Mouse (Mus musculus) heart, embryonic 16.5 days (tissue): ENCODE measurements at regions not wholly inside any gene's neighbourhood (a gene's known extent, or its start where the extent isn't known, plus 50 kb on each side); places are given as distances from the start of the nearest gene placed in this dataset.
A peak's percentile ranks its signal among the peaks of the same experiment; 100 is the strongest.

Experiments used
- ATAC-seq: fragments of 200-750 bp; cut with Nextera tagmentation; replicated peaks from 2 replicates; pipeline ENCODE4 v1.8.0; 2017; ENCODE audit warnings: moderate number of reproducible peaks; ENCODE audit not compliant: insufficient read depth, low FRiP score; ENCODE audit errors: extremely low read depth
- H3K27ac ChIP-seq: fragments of 300-500 bp; sonication (generic); 2 replicates; pipeline ENCODE4 v1.5.1; 2014; ENCODE audit warnings: mild to moderate bottlenecking, low read length, control low read depth, moderate library complexity
- H3K27me3 ChIP-seq: fragments of 300-500 bp; sonication (generic); 2 replicates; pipeline ENCODE4 v1.6.1; 2014; ENCODE audit warnings: low read length, mixed read lengths; ENCODE audit not compliant: control insufficient read depth, insufficient read depth
- H3K36me3 ChIP-seq: fragments of 300-500 bp; sonication (generic); 2 replicates; pipeline ENCODE4 v1.6.1; 2014; ENCODE audit not compliant: control insufficient read depth, insufficient read depth
- H3K4me1 ChIP-seq: fragments of 300-500 bp; sonication (generic); 2 replicates; pipeline ENCODE4 v1.6.1; 2014; ENCODE audit warnings: low read length, mixed read lengths; ENCODE audit not compliant: control insufficient read depth, insufficient read depth
- H3K4me2 ChIP-seq: fragments of 300-500 bp; sonication (generic); 2 replicates; pipeline ENCODE4 v1.6.1; 2014; ENCODE audit warnings: low read depth, mild to moderate bottlenecking, control low read depth, low read length
- H3K4me3 ChIP-seq: fragments of 300-500 bp; sonication (generic); 2 replicates; pipeline ENCODE4 v1.5.1; 2014; ENCODE audit warnings: mild to moderate bottlenecking, control low read depth, low read length
- H3K9ac ChIP-seq: fragments of 300-500 bp; sonication (generic); 2 replicates; pipeline ENCODE4 v1.6.1; 2014; ENCODE audit warnings: low read length, control low read depth
- H3K9me3 ChIP-seq: fragments of 300-500 bp; sonication (generic); replicated peaks from 2 replicates; pipeline ENCODE4 v1.6.1; 2016; ENCODE audit warnings: low read length; ENCODE audit not compliant: control insufficient read depth
- WGBS: fragments of 180-500 bp; shearing (Covaris S2); extraction: QIAGEN DNeasy Blood & Tissue Kit; methylation state at CpG from one replicate; pipeline ENCODE4 v1.1.7; 2014; 5-methylcytosine and 5-hydroxymethylcytosine counted together

GRCm38 (mm10) chr16:95831566-95832345 is 129.9 kb downstream of the Ets2 start:
- 36% methylated on average over 11 of the region's 11 CpGs for WGBS
- H3K9me3 ChIP-seq: 0 out of 2 replicates have a peak, but pooled peaks cover 2% of the 10 kb centered on the region
- H3K4me1 ChIP-seq: peaks cover 17% of the 10 kb centered on the region
- no peaks in the 10 kb centered on the region for H3K36me3 ChIP-seq
- ATAC-seq: peak; percentile 73
- H3K4me3 ChIP-seq: no peak overlapping the region
- no peak overlapping the region for H3K4me2 ChIP-seq
- no peaks in the 10 kb centered on the region for H3K27me3 ChIP-seq
- peak overlapping the region; percentile 28; the same call in 1 of the 2 replicates for H3K9ac ChIP-seq
- peak overlapping the region; percentile 62 for H3K27ac ChIP-seq

- H3K27me3 ChIP-seq: no peaks in the 10 kb centered on the region; the same call in 1 of the 2 replicates
- no peak overlapping the region for H3K4me3 ChIP-seq
- H3K4me1 ChIP-seq: peaks cover 29% of the 10 kb centered on the region
- WGBS: 59% methylated on average over 6 of the region's 6 CpGs
- no peaks in the 10 kb centered on the region for H3K36me3 ChIP-seq
- 0 out of 2 replicates have a peak, but pooled peaks cover 2% of the 10 kb centered on the region for H3K9me3 ChIP-seq
- no peak overlapping the region for H3K9ac ChIP-seq
- no peak overlapping the region for H3K27ac ChIP-seq
- H3K4me2 ChIP-seq: no peak overlapping the region
- ATAC-seq: no peak
Observed at GRCm38 (mm10) chr16:95827402-95827737, 125.5 kb downstream of the Ets2 start.

- Histone ChIP-seq H3K4me3 (no peak overlapping the region), H3K4me2 (no peak overlapping the region), H3K36me3 (no peaks in the 10 kb centered on the region), H3K4me1 (peaks cover 25% of the 10 kb centered on the region), H3K9me3 (0 out of 2 replicates have a peak, but pooled peaks cover 2% of the 10 kb centered on the region), H3K9ac (no peak overlapping the region), H3K27ac (no peak overlapping the region), H3K27me3 (no peaks in the 10 kb centered on the region; the same call in 1 of the 2 replicates)
- no peak for ATAC-seq
- 69% methylated on average over 4 of the region's 5 CpGs for WGBS
Observed at GRCm38 (mm10) chr16:95826681-95827401, 125.0 kb downstream of the Ets2 start.

- Histone ChIP-seq H3K27me3 (no peaks in the 10 kb centered on the region; the same call in 1 of the 2 replicates), H3K4me2 (no peak overlapping the region), H3K4me1 (peaks cover 19% of the 10 kb centered on the region), H3K9ac (no peak overlapping the region), H3K27ac (peak overlapping the region; percentile 88), H3K4me3 (no peak overlapping the region), H3K9me3 (0 out of 2 replicates have a peak, but pooled peaks cover 2% of the 10 kb centered on the region), H3K36me3 (no peaks in the 10 kb centered on the region)
- ATAC-seq: no peak
- WGBS: 49% methylated on average over 5 of the region's 5 CpGs
Observed at GRCm38 (mm10) chr16:95825723-95826122, 123.8 kb downstream of the Ets2 start.

- Histone ChIP-seq H3K27me3 (no peaks in the 10 kb centered on the region; the same call in 1 of the 2 replicates), H3K4me1 (peaks cover 19% of the 10 kb centered on the region), H3K9me3 (0 out of 2 replicates have a peak, but pooled peaks cover 2% of the 10 kb centered on the region), H3K9ac (no peak overlapping the region), H3K27ac (peak overlapping the region; percentile 88), H3K36me3 (no peaks in the 10 kb centered on the region), H3K4me2 (peak overlapping the region; percentile 42), H3K4me3 (no peak overlapping the region)
- 13% methylated on average over 7 of the region's 7 CpGs for WGBS
- peak; percentile 79 for ATAC-seq
Observed at GRCm38 (mm10) chr16:95824720-95825534, 123.1 kb downstream of the Ets2 start.

- Histone ChIP-seq H3K4me1 (peaks cover 19% of the 10 kb centered on the region), H3K9me3 (0 out of 2 replicates have a peak, but pooled peaks cover 2% of the 10 kb centered on the region), H3K36me3 (no peaks in the 10 kb centered on the region), H3K9ac (peak overlapping the region; percentile 55), H3K27ac (peak overlapping the region; percentile 88), H3K4me2 (peak overlapping the region; percentile 25; the same call in 1 of the 2 replicates), H3K27me3 (no peaks in the 10 kb centered on the region; the same call in 1 of the 2 replicates), H3K4me3 (no peak overlapping the region)
- WGBS: 40% methylated on average over 6 of the region's 6 CpGs
- ATAC-seq: no peak
Observed at GRCm38 (mm10) chr16:95823803-95824202, 121.9 kb downstream of the Ets2 start.

GRCm38 (mm10) chr16:95821080-95821479 is 119.2 kb downstream of the Ets2 start:
- WGBS: 82% methylated on average over 7 of the region's 7 CpGs
- Histone ChIP-seq H3K36me3 (no peaks in the 10 kb centered on the region), H3K4me2 (no peak overlapping the region), H3K9ac (no peak overlapping the region), H3K4me1 (peaks cover 19% of the 10 kb centered on the region), H3K4me3 (no peak overlapping the region), H3K27me3 (no peaks in the 10 kb centered on the region; the same call in 1 of the 2 replicates), H3K9me3 (peaks cover 5% of the 10 kb centered on the region), H3K27ac (no peak overlapping the region)
- no peak for ATAC-seq

GRCm38 (mm10) chr16:95820606-95821005 is 118.7 kb downstream of the Ets2 start:
- 65% methylated on average over 8 of the region's 8 CpGs for WGBS
- no peaks in the 10 kb centered on the region for H3K36me3 ChIP-seq
- H3K27me3 ChIP-seq: no peaks in the 10 kb centered on the region; the same call in 1 of the 2 replicates
- no peak for ATAC-seq
- H3K9me3 ChIP-seq: peaks cover 5% of the 10 kb centered on the region
- no peak overlapping the region for H3K9ac ChIP-seq
- H3K4me1 ChIP-seq: peaks cover 19% of the 10 kb centered on the region
- H3K4me3 ChIP-seq: no peak overlapping the region
- no peak overlapping the region for H3K27ac ChIP-seq
- H3K4me2 ChIP-seq: no peak overlapping the region
